Mouse (Mus musculus) layer of hippocampus, adult 9-10 months (tissue): Measurements from ENCODE around the gene Cmah.

ENCODE experiments used
- DNase-seq: peaks from one replicate; pipeline ENCODE4 v3.0.0; 2022; ENCODE audit warnings: low spot score

Cmah gene

DNA sequence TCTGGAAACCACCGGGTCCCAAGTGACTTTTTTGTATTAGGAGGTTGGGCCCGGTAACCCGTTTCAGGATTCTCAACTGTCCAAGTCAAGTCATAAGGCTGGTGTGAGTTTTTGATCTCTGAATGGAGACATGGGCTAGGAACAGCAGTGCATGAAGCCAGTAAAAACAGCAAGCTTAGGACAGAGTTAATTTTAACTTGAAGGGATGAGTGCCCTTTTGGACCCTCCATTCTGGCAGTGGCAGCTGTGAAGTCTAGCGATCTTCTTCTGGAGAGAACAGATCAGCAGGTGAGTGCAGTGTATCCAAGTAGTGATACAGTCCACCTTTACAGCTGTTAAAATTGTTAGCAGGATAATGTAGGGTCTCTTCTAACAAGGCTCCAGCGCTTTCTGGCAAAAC, at the start of gene Cmah:
TSS of gene Cmah (plus strand) at position 204 of the 400 bp plus-strand sequence.
- DNase-seq = no peak

DNA sequence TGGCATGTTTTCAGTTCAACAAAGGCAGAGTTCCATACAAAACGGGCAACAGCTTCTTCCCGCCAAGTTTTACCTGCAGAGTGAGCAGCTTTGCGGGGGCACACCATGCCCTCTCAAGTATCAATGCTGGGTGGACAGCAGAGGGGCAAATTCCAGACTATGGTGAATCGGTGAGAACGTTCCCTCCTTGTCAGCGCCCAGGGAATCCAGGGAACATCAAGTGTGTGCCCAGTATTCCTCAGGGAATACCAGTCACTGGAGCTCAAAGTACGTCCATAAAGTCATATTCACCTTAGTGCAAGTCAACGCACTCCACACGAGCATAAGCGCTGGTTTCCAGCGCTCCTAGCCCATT, 47.8 kb upstream of the Cmah start:
- DNase-seq = no peak

DNA sequence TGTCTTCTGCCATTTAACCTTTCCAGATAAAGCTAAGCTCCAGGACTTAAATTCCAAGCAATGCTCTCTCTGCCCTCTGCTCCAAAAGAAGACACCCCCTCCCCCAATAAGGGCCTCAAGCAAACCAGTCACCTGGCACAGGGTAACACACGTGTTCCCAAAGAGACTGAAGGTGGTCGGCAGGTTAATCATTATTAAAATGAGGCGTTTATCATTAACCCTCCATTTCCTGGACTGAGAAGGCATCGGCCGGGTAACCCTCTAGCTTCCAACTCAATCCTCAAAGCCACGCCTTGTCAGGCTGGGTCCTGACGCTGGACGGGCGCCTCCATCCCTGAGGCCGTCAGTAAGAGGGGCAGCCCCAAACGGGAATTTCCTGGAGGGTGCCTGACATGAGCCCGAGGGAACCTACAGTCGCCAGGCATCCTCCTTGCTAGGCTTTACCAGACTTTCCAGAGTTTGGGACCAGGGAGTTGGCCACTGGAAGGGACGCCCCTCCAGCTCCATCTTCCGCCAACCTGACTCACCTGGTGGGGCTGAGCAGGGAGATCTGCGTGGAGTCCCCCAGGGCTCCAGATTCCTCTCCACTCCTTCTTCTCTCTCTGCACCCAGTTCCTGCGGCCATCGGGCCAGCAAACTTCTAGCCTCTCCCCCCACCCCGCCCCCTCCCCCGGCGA, 47.3 kb upstream of the Cmah start:
- no peak for DNase-seq

DNA sequence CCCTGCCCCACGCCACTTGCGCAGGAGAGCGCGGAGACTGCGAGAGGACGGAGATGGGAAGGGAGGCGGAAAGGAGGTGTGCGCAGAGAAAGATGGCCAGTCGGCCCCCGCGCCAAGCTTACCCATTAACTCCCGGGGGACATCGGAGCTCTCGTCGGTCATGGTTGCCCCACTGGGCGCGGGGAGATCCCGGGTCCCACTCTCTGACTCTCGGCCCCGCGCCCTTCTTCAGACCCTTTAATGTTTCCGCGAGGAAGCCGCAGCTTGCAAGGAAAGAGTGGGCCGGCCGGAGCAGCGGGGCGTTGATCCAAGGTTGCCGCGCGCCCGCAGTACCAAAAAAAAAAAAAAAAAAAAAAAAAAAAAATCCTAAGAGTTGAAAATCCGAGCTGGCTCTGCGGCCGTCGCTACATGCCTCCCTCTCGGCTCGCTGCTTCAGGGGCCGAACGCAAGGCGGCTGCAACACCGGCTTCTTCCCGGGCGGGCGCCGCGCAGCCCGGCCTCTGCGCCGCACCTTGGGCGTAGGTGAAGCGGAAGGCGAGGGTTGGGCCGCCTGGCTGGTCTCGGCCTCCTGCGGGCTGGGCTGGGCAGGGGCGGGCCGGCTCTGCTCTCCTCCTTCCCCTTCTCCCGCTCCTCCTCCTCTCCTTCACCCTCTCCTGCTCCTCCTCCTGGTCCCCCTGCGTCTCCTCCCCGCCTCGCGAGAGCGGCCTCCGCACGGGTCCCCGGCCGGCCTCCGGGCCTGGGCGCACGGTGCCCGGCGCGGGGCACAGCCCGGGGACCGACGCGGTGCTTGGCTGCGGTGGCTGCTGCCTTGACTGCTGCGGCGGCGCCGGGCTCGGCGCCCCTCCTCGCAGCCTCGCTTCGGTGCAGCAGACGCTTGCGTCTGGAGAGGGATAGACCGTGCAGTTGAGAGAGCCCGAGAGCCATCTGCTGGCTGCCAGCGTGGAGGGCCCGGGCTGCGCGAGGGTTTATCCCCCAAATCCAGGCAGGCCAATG, 46.5 kb upstream of the Cmah start, which contains the start of gene Carmil1:
TSS of gene Carmil1 (minus strand) at position 357 of the 993 bp plus-strand sequence.
- DNase-seq = peak; percentile 70

DNA sequence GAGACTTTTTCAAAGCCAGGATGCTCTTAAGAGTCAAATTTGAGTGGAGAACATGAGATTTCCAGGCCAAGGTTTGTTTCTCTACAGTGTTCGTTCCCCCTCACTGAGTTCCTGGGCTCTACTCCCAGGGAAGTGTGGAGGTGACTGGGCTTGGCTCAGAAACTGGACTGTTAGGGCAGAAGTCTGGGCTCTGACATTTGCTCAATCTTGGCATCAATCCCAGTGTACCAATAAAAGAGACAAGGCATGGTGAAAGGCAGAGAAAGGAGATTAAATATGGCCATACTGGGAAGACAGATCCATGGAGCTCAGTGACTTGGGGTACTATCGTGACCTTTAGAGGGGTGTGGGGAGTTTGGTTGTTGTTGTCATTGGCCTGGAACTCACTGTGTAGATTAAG, 39.8 kb upstream of the Cmah start:
- no peak for DNase-seq

DNA sequence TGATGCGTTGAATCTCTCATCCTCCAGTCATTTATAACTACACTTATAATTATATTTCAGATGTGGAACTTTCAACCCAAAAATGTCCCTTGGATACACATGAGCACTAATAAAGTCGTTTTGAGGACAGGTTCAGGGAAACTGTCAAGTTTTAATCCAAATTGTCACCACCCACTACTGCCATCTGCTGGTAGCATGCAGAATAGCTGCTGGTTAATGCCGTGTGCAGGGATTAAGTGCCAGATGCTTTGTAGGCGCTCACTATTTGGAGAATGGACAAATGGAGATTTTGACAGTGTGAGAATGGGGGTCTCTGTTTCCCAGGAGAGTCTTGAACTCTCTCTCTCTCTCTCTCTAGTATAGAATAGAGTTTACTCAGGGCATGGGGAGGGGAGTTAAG, 30.0 kb upstream of the Cmah start:
- DNase-seq = no peak

DNA sequence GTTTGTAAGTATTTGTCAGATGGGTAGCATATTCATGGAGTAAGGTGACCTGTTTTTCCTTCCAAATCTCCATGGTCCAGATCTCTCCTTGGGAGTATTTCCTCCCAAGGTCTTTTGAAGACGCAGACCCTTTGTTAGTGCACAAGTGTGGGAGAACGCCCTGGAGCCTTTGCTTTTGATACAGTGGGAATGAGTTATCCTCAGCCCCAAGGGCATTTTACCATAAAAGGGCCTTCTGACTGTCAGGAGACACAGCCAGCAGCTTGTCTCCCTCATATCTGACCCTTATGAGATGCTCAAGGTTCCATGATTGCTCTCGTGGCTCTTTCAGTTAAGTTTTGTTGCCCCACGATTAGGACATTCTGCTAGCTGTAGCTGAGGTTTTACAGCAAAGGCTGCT, 21.7 kb upstream of the Cmah start:
- DNase-seq = no peak

DNA sequence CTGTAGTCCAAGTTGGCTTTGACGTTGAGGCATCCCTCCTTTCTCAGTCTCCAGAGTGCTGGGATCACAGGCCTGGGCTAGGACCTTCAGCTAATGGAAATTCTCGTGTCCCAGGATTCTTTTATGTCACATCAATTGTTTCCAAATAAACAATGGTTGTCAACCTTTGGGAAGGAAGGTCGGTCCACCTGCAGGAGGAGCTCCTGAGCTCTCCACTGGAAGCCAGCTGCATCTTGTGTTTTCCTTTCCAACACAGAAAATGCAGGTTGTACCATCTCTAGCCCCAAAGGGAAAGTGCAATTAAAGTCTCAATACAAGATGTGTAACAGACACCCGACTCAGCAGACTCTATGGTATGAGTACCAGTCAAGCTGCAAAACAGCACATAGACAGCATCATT, 21.0 kb upstream of the Cmah start:
- DNase-seq = no peak

DNA sequence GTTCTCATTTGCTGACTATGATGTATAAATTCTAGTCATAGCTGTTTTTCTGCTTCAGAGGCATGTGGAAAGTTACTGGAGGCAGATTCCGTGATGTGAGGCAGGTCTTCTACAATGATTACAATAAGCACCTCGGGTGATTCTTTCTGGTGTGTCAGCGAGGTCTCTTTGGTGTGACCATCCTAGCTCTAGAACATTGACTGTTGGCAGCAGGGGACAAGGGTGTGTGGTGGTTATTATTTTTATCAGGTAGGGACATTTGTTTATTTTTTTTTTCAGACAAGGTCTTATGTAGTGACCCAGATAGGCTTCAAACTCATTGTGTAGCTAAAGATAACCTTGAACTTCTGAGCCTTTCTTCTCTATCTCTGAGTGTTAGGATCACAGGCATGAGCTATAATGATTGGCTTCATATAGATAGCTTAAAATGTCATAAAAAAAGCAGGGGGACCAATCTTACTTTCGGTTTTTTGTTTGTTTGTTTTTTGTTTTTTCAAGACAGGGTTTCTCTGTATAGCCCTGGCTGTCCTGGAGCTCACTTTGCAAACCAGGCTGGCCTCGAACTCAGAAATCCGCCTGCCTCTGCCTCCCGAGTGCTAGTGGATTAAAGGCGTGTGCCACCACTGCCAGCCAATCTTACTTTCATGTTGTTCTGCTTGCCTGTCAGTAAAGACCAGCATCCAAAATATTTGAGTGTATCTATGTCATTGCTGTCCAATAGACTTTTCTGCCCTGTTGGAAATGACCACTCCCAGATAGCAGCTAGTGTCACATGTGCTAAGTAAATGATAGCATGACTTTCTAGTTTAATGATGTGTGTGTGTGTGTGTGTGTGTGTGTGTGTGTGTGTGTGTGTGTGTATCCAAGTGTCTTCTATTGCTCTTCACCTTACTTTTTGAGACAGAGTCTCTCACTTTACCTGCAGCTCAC, 15.9 kb upstream of the Cmah start:
- no peak for DNase-seq

DNA sequence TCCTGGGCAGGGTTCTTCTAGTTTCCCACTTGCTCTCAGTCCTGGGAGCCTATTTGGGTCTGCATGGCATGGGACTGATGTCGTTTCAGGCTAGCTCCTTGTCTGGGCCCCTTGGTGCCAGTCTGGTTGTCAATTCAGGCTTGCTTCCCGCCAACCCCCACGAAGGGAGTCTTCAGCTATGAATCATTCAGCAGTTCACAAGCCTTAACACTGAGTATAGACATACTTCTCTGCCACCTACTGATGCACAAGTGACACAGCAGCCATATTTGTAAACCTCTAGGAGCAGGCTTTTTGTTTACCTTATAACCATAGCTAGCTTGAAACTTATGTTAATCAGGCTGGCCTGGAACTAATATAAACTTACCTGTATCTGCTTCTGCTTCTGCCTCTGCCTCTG, 10.6 kb upstream of the Cmah start:
- DNase-seq = no peak

DNA sequence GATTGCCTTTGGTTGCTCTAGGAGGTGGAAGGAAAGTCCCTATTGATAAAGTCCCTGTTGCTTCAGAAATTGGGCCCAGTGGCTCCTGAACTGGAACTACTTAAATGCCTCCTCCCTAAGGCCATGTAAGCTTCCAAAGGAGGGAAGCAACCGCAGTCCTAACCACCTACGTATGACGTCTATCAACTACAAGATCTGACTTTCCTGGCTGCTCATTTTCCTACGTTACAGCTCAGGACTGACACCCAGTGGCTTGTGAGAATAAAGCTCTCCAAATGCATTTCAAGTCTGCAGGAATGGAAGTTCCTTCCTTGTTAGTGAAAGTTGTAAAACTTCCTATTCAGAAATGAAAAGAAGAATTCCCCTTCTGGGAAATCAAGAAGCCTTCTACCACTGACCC, 8.6 kb upstream of the Cmah start:
- peak; percentile 18 for DNase-seq

DNA sequence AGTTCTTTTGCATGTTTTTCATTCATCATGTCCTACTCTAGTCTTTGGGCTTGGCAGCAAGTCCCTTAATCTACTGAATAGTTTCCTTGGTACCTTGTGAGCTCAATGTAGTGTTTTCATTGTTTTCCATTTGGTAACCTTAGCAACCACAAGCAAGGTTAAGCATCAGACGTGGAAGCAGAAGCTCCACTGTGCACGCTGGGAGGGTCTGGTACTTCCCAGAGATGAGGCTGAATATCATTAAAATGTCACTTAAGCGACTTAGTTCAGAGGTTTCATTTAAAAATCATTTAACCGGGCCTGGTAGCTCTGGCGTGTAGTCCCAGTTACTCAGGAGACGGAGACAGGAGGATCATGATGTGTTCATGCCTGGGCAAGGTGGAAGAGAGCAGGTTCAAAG, 5.9 kb upstream of the Cmah start:
- no peak for DNase-seq

DNA sequence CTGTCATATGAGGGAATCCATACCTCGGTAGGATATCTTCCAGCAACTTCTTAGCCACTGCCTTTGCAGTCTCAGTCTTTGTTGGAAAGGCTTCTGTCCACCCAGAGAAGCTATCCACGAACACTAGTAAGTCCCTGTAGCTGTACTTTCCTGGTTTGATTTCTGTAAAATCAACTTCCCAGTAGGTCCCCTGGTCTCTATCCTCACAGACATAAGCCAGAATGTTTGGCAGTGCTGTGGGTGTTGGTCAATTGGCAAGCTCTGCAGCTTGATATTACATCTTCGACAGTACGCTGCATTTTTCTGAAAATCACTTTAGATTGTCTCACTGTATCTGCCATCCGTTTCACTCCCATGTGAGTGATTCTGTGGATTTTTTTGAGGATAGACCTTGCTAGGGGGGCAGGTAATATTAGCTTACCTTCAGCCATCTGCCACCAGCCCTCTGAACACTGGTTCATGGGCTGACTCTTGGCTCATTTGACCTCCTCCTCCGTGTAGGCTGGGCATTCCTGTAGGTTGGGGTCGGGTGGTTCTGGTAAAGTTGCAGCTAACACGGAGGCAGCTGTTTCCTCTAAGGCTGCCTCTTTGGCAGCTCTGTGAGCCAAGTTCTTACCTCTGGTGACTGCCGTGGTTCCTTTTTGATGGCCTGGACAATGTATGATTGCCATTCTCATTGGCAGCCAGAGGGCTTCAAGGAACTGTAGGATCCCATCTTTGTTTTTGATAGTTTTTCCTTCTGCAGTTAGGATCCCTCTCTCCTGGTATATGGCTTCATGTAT, 1.0 kb downstream of the Cmah start:
- no peak for DNase-seq

DNA sequence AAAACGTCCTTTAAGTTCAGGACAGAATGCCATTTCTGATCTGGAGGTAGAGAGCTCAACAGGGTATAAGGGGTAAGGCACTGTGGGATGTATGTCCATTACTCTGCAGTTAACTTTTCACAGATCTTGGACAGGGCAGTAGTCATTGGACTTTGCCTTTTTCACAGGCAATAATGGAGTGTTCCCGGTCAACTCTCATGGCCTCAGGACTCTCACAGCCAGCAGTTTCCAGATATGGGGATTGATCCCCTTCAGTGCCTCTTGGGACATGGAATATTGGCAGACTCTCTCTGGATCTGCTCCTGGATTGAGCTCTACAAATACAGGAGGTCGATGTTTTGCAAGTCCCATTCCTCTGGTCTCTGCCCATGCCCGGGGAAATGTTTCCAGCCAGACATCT, 2.9 kb downstream of the Cmah start:
- DNase-seq = no peak

DNA sequence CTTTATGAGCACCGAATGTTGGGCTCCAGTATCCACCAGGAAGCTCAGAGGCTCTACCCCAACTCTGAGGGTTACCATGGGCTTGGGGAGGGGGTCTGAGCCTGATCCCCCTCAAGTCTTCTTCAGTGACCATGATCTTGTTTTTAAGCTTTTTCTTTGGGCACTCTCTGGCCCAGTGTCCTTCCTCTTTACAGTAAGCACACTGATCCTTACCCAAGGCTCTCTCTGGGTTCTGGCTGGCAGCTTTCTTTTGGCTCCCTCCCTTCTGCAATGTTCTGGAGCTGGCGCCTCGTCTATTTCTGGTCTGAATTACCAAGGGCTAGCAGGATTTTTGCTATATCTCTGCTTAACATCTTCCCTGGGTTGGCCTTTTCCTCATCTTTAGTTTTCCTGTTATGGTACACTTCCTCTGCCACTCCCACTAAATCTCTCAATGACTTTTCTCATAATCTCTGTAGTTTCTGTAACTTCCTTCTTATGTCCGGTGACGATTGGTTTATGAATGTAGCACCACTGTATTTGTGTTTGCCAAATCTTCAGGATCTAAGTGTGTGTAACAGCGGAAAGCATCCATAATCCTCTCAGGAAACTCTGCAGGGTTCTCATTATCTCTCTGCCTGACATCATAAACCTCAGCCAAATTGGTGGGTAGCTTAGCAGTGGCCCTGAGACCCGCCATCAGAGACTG, 3.8 kb downstream of the Cmah start:
- DNase-seq = no peak

DNA sequence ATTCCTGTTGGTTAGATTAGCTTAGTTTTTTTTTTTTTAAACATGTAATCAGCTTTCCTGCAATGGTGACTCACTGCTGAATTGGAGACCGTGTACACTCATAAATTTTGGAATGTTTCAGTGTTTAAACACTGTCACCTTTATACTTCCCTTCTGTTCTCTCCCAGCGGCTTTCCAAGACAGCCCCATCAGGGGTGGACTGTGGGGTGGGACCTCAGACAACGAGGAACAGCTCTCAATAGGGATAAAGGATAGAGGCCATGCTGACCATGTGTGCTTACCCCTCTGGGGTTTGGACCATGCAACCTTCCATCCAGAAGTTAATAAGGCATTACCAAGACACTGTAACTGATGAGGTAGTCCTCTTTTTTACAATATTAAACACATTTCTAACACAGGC, 5.3 kb downstream of the Cmah start:
- no peak for DNase-seq

DNA sequence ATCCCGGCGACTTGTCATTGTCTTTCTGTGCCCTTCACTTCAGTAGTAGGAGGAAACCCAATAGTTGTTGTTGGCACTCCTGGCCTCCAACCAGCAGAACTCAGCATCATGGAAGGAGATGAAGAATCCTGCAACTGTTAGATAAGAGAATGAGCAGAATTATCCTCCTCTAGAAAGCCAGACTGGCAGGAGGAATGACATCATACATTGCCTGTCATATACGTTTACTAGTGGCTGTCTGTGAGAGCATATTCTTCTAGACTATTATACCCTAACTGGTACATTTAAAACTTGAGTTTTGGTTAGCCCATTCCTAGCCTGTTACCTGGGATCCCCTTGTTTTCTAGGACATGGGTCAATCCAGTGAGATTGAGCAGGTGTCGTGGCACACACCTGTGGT, 9.6 kb downstream of the Cmah start:
- no peak for DNase-seq

DNA sequence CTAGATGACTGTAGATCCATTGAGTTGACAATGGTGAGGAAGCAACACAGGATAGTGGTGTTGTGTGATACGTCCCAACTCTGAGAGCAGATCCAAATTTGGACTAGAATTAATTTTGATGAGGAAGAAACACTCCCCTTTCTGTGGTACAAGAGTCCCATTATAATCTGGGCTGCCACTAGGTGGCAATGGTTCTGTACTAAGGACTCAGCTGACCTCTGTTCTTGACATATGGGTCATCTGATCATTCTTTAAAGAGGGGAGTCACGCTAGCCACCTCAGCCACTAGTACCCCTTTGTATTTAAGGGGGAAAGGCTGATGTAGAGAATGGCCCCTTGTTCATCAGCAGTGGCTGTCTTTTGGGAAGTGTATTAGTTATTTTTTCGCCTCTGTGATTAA, 10.7 kb downstream of the Cmah start:
- DNase-seq = no peak

DNA sequence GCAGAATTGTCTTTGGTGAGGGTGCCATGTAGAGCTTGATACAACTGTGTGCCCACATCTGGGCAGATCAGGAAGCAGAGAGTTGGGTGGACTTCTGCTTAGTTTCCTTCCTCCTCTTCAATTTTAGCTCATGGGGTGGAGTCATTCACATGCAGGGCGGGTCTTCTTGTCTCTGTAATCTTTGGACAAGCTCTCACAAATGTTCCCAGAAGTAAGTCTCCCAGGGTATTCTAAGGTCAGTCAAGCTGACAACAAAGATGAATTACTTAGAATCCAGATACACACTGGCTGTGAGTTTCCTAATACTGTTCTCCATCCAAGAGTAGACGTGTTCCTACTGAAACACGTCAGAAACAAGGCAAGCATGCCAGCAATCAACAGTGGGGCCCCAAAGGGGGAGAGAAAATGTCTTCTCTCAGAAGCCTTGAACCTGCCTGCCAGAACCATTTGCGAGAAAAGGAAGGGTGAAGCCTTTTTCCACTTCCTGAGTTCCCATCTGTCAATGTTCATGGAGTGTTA, 11.2 kb downstream of the Cmah start:
- DNase-seq = no peak

DNA sequence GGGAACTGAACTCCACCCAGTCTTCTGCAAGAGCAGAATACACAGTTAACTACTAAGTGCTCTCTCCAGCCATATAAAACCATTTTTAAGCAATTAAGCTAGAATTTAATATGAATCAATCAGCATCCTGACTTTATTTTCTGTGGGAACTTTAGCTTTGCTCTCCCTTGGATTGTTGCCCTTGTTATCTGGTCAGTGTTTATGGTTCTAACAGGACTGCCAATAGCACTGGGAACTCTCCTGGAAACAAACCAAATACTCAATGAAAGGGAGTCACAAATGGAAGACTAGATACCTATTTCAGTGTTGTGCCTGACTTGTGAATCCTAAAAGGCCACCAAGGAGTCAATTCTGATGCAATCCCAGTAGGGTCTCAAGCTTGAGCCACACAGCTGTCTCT, 12.7 kb downstream of the Cmah start:
- no peak for DNase-seq

DNA sequence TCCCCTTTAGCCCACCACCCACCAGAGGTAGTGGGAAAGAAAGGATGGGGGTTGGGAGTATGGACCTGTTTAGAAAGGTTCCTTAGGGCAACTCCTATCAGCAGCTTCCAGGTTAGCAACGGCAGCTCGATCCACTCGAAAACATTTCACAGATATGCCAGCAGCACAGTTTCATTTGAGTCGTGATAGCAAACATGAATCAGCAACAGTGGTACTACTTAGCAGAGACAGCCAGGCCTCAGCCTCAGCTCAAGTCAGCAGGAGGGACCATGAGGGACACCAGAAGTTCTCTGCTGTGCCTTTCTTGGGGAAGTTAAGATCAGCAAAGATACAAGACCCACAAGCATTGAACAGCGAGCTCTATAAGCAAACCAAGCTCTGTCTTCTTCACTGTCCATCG, 13.3 kb downstream of the Cmah start:
- DNase-seq = no peak
